Mouse (Mus musculus): ENCODE results near the gene Suclg2.
A peak's percentile ranks its signal among the peaks of the same experiment; 100 is the strongest.
"Not testable (repeated sequence)": the region's sequence is repeated elsewhere in the genome, so short reads cannot be mapped to it uniquely, and the experiment has no call there.

Suclg2 gene

GRCm38 (mm10) chr6:95635411-95635810, 83.2 kb downstream of the Suclg2 start:
- no peak for DNase-seq (ENCODE audit: inconsistent age in 2 of 2, low spot score in 1 of 2)

GRCm38 (mm10) chr6:95629071-95629470, 89.5 kb downstream of the Suclg2 start:
- DNase-seq (ENCODE audit: inconsistent age in 2 of 2, low spot score in 1 of 2) = no peak

GRCm38 (mm10) chr6:95621821-95622220, 96.8 kb downstream of the Suclg2 start:
- peak; percentile 15 to 64 for DNase-seq (ENCODE audit: inconsistent age in 2 of 2, low spot score in 1 of 2)

- no peak for DNase-seq (ENCODE audit: inconsistent age in 2 of 2, low spot score in 1 of 2)
These were observed 97.8 kb downstream of the Suclg2 start for GRCm38 (mm10) chr6:95620804-95621203.

- no peak for DNase-seq (ENCODE audit: inconsistent age in 2 of 2, low spot score in 1 of 2)
These were observed 98.8 kb downstream of the Suclg2 start for GRCm38 (mm10) chr6:95619817-95620216.

GRCm38 (mm10) chr6:95618434-95618833, 100.2 kb downstream of the Suclg2 start:
- DNase-seq (ENCODE audit: inconsistent age in 2 of 2, low spot score in 1 of 2) = no peak

GRCm38 (mm10) chr6:95613228-95613627, 105.4 kb downstream of the Suclg2 start:
- peak in 1 of 2 experiments; percentile 17 for DNase-seq (ENCODE audit: inconsistent age in 2 of 2, low spot score in 1 of 2)

- DNase-seq (ENCODE audit: inconsistent age in 2 of 2, low spot score in 1 of 2) = no peak
These were observed 106.1 kb downstream of the Suclg2 start for GRCm38 (mm10) chr6:95612412-95613022.

- DNase-seq (ENCODE audit: inconsistent age in 2 of 2, low spot score in 1 of 2) = peak in 1 of 2 experiments; percentile 20
These were observed 107.5 kb downstream of the Suclg2 start for GRCm38 (mm10) chr6:95611059-95611458.

GRCm38 (mm10) chr6:95608123-95608522, 110.5 kb downstream of the Suclg2 start:
- no peak for DNase-seq (ENCODE audit: inconsistent age in 2 of 2, low spot score in 1 of 2)

- not testable (repeated sequence) for DNase-seq (ENCODE audit: inconsistent age in 2 of 2, low spot score in 1 of 2)
These were observed 117.9 kb downstream of the Suclg2 start for GRCm38 (mm10) chr6:95600731-95601130.

GRCm38 (mm10) chr6:95596766-95597750, 121.5 kb downstream of the Suclg2 start:
- peak in 1 of 2 experiments; percentile 35 for DNase-seq (ENCODE audit: inconsistent age in 2 of 2, low spot score in 1 of 2)

GRCm38 (mm10) chr6:95595852-95596251, 122.7 kb downstream of the Suclg2 start:
- DNase-seq (ENCODE audit: inconsistent age in 2 of 2, low spot score in 1 of 2) = no peak

- no peak for DNase-seq (ENCODE audit: inconsistent age in 2 of 2, low spot score in 1 of 2)
These were observed 124.4 kb downstream of the Suclg2 start for GRCm38 (mm10) chr6:95594239-95594638.

GRCm38 (mm10) chr6:95592396-95592795, 126.2 kb downstream of the Suclg2 start:
- no peak for DNase-seq (ENCODE audit: inconsistent age in 2 of 2, low spot score in 1 of 2)

GRCm38 (mm10) chr6:95590463-95590862, 128.1 kb downstream of the Suclg2 start:
- no peak for DNase-seq (ENCODE audit: inconsistent age in 2 of 2, low spot score in 1 of 2)

GRCm38 (mm10) chr6:95587108-95587796, 131.3 kb downstream of the Suclg2 start:
- no peak for DNase-seq (ENCODE audit: inconsistent age in 2 of 2, low spot score in 1 of 2)

- no peak for DNase-seq (ENCODE audit: inconsistent age in 2 of 2, low spot score in 1 of 2)
These were observed 136.7 kb downstream of the Suclg2 start for GRCm38 (mm10) chr6:95581893-95582292.

- DNase-seq (ENCODE audit: inconsistent age in 2 of 2, low spot score in 1 of 2) = no peak
These were observed 138.8 kb downstream of the Suclg2 start for GRCm38 (mm10) chr6:95579792-95580191.

GRCm38 (mm10) chr6:95575531-95575930, 143.1 kb downstream of the Suclg2 start:
- DNase-seq (ENCODE audit: inconsistent age in 2 of 2, low spot score in 1 of 2) = no peak

GRCm38 (mm10) chr6:95574867-95575266, 143.7 kb downstream of the Suclg2 start:
- no peak for DNase-seq (ENCODE audit: inconsistent age in 2 of 2, low spot score in 1 of 2)
